Mouse (Mus musculus): ENCODE measurements around the gene Amer2.

The Amer2 gene

GRCm38 (mm10) chr14:60422920-60423319 lies 49.9 kb downstream of the Amer2 start:
- H3K4me3 ChIP-seq (replicated peaks; ENCODE audit: low read length): no peak overlapping the region
- H3K4me1 ChIP-seq (replicated peaks; ENCODE audit: low read depth, low read length): no peaks in the 10 kb centered on the region
- peaks cover 6% of the 10 kb centered on the region; the same call in 1 of the 2 replicates for H3K27me3 ChIP-seq (ENCODE audit: insufficient read depth, low read length)
- no peaks in the 10 kb centered on the region for H3K36me3 ChIP-seq (ENCODE audit: insufficient read depth, low read length)
- H3K9me3 ChIP-seq (ENCODE audit: low read length): no peaks in the 10 kb centered on the region
- TF ChIP-seq CTCF (conservative IDR thresholded peaks at IDR 0.05; ENCODE audit: low read length) (no peak), NANOG (IDR thresholded peaks at IDR 0.05; ENCODE audit: borderline replicate concordance, low read length) (no peak), POU5F1 (IDR thresholded peaks at IDR 0.05; ENCODE audit: borderline replicate concordance, low read length) (no peak)

GRCm38 (mm10) chr14:60424174-60424573 lies 51.1 kb downstream of the Amer2 start:
- Histone ChIP-seq H3K36me3 (ENCODE audit: insufficient read depth, low read length) (no peaks in the 10 kb centered on the region), H3K9me3 (ENCODE audit: low read length) (no peaks in the 10 kb centered on the region), H3K4me3 (replicated peaks; ENCODE audit: low read length) (no peak overlapping the region), H3K4me1 (replicated peaks; ENCODE audit: low read depth, low read length) (no peaks in the 10 kb centered on the region), H3K27me3 (ENCODE audit: insufficient read depth, low read length) (peaks cover 6% of the 10 kb centered on the region; the same call in 1 of the 2 replicates)
- TF ChIP-seq POU5F1 (IDR thresholded peaks at IDR 0.05; ENCODE audit: borderline replicate concordance, low read length) (no peak), CTCF (conservative IDR thresholded peaks at IDR 0.05; ENCODE audit: low read length) (no peak), NANOG (IDR thresholded peaks at IDR 0.05; ENCODE audit: borderline replicate concordance, low read length) (no peak)

- peaks cover 6% of the 10 kb centered on the region; the same call in 1 of the 2 replicates for H3K27me3 ChIP-seq (ENCODE audit: insufficient read depth, low read length)
- no peaks in the 10 kb centered on the region for H3K4me1 ChIP-seq (replicated peaks; ENCODE audit: low read depth, low read length)
- no peak overlapping the region for H3K4me3 ChIP-seq (replicated peaks; ENCODE audit: low read length)
- no peak for TF ChIP-seq NANOG (IDR thresholded peaks at IDR 0.05; ENCODE audit: borderline replicate concordance, low read length)
- H3K36me3 ChIP-seq (ENCODE audit: insufficient read depth, low read length): no peaks in the 10 kb centered on the region
- H3K9me3 ChIP-seq (ENCODE audit: low read length): no peaks in the 10 kb centered on the region
Observed at GRCm38 (mm10) chr14:60425553-60425952, 52.5 kb downstream of the Amer2 start.

GRCm38 (mm10) chr14:60427896-60428295 lies 54.8 kb downstream of the Amer2 start:
- Histone ChIP-seq H3K27me3 (ENCODE audit: insufficient read depth, low read length) (peaks cover 6% of the 10 kb centered on the region; the same call in 1 of the 2 replicates), H3K4me1 (replicated peaks; ENCODE audit: low read depth, low read length) (no peaks in the 10 kb centered on the region), H3K36me3 (ENCODE audit: insufficient read depth, low read length) (no peaks in the 10 kb centered on the region), H3K4me3 (replicated peaks; ENCODE audit: low read length) (no peak overlapping the region), H3K9me3 (ENCODE audit: low read length) (no peaks in the 10 kb centered on the region)
- TF ChIP-seq NANOG (IDR thresholded peaks at IDR 0.05; ENCODE audit: borderline replicate concordance, low read length) (no peak), POU5F1 (IDR thresholded peaks at IDR 0.05; ENCODE audit: borderline replicate concordance, low read length) (no peak), CTCF (conservative IDR thresholded peaks at IDR 0.05; ENCODE audit: low read length) (no peak)

GRCm38 (mm10) chr14:60429513-60429912 lies 56.5 kb downstream of the Amer2 start:
- no peaks in the 10 kb centered on the region for H3K4me1 ChIP-seq (replicated peaks; ENCODE audit: low read depth, low read length)
- no peak for TF ChIP-seq CTCF (conservative IDR thresholded peaks at IDR 0.05; ENCODE audit: low read length)
- no peak for TF ChIP-seq NANOG (IDR thresholded peaks at IDR 0.05; ENCODE audit: borderline replicate concordance, low read length)
- no peak for TF ChIP-seq POU5F1 (IDR thresholded peaks at IDR 0.05; ENCODE audit: borderline replicate concordance, low read length)
- no peak overlapping the region for H3K4me3 ChIP-seq (replicated peaks; ENCODE audit: low read length)
- H3K9me3 ChIP-seq (ENCODE audit: low read length): no peaks in the 10 kb centered on the region
- H3K36me3 ChIP-seq (ENCODE audit: insufficient read depth, low read length): no peaks in the 10 kb centered on the region
- H3K27me3 ChIP-seq (ENCODE audit: insufficient read depth, low read length): peaks cover 6% of the 10 kb centered on the region; the same call in 1 of the 2 replicates

- Histone ChIP-seq H3K27me3 (ENCODE audit: insufficient read depth, low read length) (peaks cover 6% of the 10 kb centered on the region; the same call in 1 of the 2 replicates), H3K4me1 (replicated peaks; ENCODE audit: low read depth, low read length) (no peaks in the 10 kb centered on the region), H3K4me3 (replicated peaks; ENCODE audit: low read length) (no peak overlapping the region), H3K36me3 (ENCODE audit: insufficient read depth, low read length) (no peaks in the 10 kb centered on the region), H3K9me3 (ENCODE audit: low read length) (no peaks in the 10 kb centered on the region)
- TF ChIP-seq NANOG (IDR thresholded peaks at IDR 0.05; ENCODE audit: borderline replicate concordance, low read length) (no peak), POU5F1 (IDR thresholded peaks at IDR 0.05; ENCODE audit: borderline replicate concordance, low read length) (no peak), CTCF (conservative IDR thresholded peaks at IDR 0.05; ENCODE audit: low read length) (no peak)
Observed at GRCm38 (mm10) chr14:60431515-60431914, 58.5 kb downstream of the Amer2 start.

GRCm38 (mm10) chr14:60432136-60432535 lies 59.1 kb downstream of the Amer2 start:
- Histone ChIP-seq H3K4me3 (replicated peaks; ENCODE audit: low read length) (no peak overlapping the region), H3K4me1 (replicated peaks; ENCODE audit: low read depth, low read length) (no peaks in the 10 kb centered on the region), H3K27me3 (ENCODE audit: insufficient read depth, low read length) (peaks cover 4% of the 10 kb centered on the region; the same call in 1 of the 2 replicates), H3K36me3 (ENCODE audit: insufficient read depth, low read length) (no peaks in the 10 kb centered on the region), H3K9me3 (ENCODE audit: low read length) (no peaks in the 10 kb centered on the region)
- TF ChIP-seq CTCF (conservative IDR thresholded peaks at IDR 0.05; ENCODE audit: low read length): no peak
- no peak for TF ChIP-seq POU5F1 (IDR thresholded peaks at IDR 0.05; ENCODE audit: borderline replicate concordance, low read length)
- TF ChIP-seq NANOG (IDR thresholded peaks at IDR 0.05; ENCODE audit: borderline replicate concordance, low read length): no peak

- TF ChIP-seq CTCF (conservative IDR thresholded peaks at IDR 0.05; ENCODE audit: low read length): no peak
- no peak for TF ChIP-seq NANOG (IDR thresholded peaks at IDR 0.05; ENCODE audit: borderline replicate concordance, low read length)
- TF ChIP-seq POU5F1 (IDR thresholded peaks at IDR 0.05; ENCODE audit: borderline replicate concordance, low read length): no peak
- no peaks in the 10 kb centered on the region for H3K4me1 ChIP-seq (replicated peaks; ENCODE audit: low read depth, low read length)
- H3K36me3 ChIP-seq (ENCODE audit: insufficient read depth, low read length): no peaks in the 10 kb centered on the region
- H3K9me3 ChIP-seq (ENCODE audit: low read length): no peaks in the 10 kb centered on the region
- no peaks in the 10 kb centered on the region for H3K27me3 ChIP-seq (ENCODE audit: insufficient read depth, low read length)
- H3K4me3 ChIP-seq (replicated peaks; ENCODE audit: low read length): no peak overlapping the region
Observed at GRCm38 (mm10) chr14:60435515-60435914, 62.5 kb downstream of the Amer2 start.

GRCm38 (mm10) chr14:60436364-60436763 lies 63.3 kb downstream of the Amer2 start:
- TF ChIP-seq POU5F1 (IDR thresholded peaks at IDR 0.05; ENCODE audit: borderline replicate concordance, low read length) (no peak), NANOG (IDR thresholded peaks at IDR 0.05; ENCODE audit: borderline replicate concordance, low read length) (no peak), CTCF (conservative IDR thresholded peaks at IDR 0.05; ENCODE audit: low read length) (no peak)
- Histone ChIP-seq H3K4me3 (replicated peaks; ENCODE audit: low read length) (no peak overlapping the region), H3K27me3 (ENCODE audit: insufficient read depth, low read length) (no peaks in the 10 kb centered on the region), H3K36me3 (ENCODE audit: insufficient read depth, low read length) (no peaks in the 10 kb centered on the region), H3K4me1 (replicated peaks; ENCODE audit: low read depth, low read length) (no peaks in the 10 kb centered on the region), H3K9me3 (ENCODE audit: low read length) (peaks cover 2% of the 10 kb centered on the region)
